Mouse (Mus musculus): Measurements from ENCODE around the gene Ctbp2. TPM values are rescaled to one million over a fixed set of nuclear protein-coding genes. Genes with fewer than 3 reads are reported as not detected.
A peak's percentile ranks its signal among the peaks of the same experiment; 100 is the strongest.

Gene Ctbp2
- total RNA-seq, 2 experiments from 2014 or later, result 46.4 to 52.1 TPM

- DNase-seq (ENCODE audit: low spot score in 2 of 2), result no peak
Observed at GRCm38 (mm10) chr7:133011611-133012010, 112.5 kb downstream of the Ctbp2 start.

- peak; percentile 68 to 77 for DNase-seq (ENCODE audit: low spot score in 2 of 2)
Observed at GRCm38 (mm10) chr7:133011191-133011590, 113.0 kb downstream of the Ctbp2 start.

- DNase-seq (ENCODE audit: low spot score in 2 of 2), result no peak
Observed at GRCm38 (mm10) chr7:133010477-133010876, 113.7 kb downstream of the Ctbp2 start.

- no peak for DNase-seq (ENCODE audit: low spot score in 2 of 2)
Observed at GRCm38 (mm10) chr7:133009676-133010075, 114.5 kb downstream of the Ctbp2 start.

DNA sequence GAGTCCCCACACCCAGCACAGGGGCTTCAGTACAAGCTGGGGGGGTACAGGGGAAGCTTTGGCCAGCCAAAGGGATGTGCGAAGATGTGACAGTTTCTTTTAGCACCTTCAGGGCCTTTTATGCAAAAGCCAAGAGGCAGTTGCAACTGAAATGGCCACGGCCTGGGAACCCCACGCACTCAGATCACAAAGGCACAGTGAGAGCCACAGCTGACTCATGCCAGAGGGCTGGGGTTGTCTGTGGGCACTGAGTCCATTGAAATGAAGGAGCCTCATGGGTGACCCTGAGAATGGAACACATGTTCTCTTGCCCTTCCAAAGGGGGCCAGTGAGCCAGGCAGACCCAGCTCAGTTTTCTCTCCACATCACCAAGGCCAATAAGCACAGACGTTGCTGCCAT is 115.5 kb downstream of the Ctbp2 start:
- no peak for DNase-seq (ENCODE audit: low spot score in 2 of 2)

GRCm38 (mm10) chr7:133007343-133007742 is 116.8 kb downstream of the Ctbp2 start:
- no peak for DNase-seq (ENCODE audit: low spot score in 2 of 2)

GRCm38 (mm10) chr7:133005772-133006171 is 118.4 kb downstream of the Ctbp2 start:
- no peak for DNase-seq (ENCODE audit: low spot score in 2 of 2)

DNA sequence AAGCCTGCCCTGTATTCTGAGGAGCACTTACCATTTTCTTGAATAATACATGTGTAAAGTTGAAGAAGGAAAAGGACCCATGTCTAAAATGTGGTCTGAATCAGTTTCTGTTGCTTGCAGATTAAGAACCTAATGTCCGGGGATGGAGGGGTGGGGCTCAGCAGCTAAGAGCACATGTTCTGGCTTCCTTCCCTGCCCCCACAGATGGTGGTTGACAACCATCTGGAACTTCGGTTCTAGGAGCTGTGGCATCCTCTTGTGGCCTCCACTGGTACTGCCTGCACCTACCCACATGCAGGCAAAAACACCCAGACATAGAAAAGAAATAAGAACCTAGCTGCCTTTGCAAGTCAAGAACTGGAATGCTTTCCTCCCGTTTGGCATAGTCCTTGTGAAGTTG is 120.7 kb downstream of the Ctbp2 start:
- peak; percentile 88 to 92 for DNase-seq (ENCODE audit: low spot score in 2 of 2)

DNA sequence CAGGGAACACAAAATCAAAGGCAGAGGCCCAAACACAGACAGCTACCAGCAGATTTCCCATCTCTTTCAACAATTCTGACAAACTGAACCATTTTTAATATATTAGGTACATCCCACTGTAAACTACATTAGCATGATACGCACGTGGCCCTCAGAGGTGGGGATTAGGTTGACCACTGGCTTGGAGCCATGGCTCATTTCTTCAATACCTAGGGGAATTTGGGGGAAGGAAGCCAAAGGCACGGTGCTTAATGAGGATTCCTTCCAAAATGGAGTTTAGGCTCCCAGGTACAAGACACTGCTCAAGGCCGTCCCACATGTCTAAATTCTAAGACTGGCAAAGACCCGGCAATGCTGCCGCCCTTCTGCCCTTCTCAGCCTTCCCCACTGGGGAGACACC is 121.9 kb downstream of the Ctbp2 start:
- DNase-seq (ENCODE audit: low spot score in 2 of 2), result no peak

DNA sequence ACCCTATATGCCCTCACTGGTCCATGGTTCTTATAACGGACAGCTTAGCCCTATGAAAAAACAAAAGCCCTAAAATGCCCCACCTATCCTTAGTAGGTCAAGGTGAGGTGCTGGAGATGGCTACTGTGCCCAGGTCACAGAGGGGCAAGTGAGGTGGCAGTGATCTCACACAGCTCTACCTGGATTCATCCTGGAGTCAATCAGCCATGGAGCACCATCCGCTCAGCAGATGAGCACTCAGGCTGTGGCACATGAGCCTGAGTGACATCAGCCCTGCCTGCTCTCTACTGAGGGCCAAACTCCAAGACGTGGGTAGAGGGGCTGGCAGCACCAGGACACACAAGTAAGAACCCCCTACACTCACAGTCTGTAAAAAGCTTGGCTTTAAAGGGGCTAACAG is 122.8 kb downstream of the Ctbp2 start:
- DNase-seq (ENCODE audit: low spot score in 2 of 2), result no peak

- no peak for DNase-seq (ENCODE audit: low spot score in 2 of 2)
Observed at GRCm38 (mm10) chr7:132999061-132999460, 125.1 kb downstream of the Ctbp2 start.

GRCm38 (mm10) chr7:132998639-132999038 is 125.5 kb downstream of the Ctbp2 start:
- no peak for DNase-seq (ENCODE audit: low spot score in 2 of 2)

DNA sequence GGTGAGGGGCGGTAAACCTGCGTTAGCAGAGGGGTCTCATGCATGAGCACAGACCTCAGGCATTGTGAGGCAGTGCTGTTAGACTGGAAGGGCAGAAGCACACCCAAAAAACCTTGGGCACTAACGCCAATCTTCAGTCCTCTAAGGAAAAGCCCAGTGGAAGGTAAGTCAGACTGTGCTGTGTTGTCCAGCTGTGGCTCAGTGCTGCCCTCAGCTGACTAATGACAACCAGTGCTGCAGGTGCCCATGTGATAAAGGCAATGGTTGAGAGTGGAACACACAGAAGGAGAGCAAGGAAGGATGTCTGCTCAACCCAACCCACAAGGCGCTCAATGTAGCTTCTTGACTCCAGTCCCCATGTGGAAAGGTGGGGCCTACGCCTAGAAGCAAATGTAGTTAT is 127.8 kb downstream of the Ctbp2 start:
- no peak for DNase-seq (ENCODE audit: low spot score in 2 of 2)

DNA sequence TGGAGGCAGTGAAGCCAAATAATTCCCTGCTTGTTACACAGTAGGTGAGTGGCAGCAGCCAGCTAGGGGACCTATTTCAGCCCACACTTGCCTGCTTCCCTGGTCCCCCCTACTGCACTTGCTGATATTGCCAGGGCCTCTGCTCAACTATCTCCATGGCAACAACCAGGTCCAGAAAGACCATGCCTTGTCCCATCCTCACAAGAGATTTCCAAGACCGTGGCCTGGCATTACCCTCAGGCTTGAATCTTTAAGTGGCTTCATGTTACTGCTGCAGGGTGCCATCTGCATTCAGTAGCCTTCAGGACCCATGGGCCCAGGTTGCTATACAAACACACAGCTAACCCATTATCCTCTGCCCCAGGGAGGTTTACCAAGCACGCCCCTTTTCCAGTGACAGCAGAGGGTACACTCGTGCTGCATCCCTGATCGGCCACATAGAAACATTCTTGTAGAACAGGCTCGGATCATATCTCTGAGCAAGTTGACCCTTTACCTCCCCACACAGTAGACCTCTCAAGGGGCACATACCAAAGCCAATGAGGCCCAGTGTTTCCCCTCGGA is 129.4 kb downstream of the Ctbp2 start:
- DNase-seq (ENCODE audit: low spot score in 2 of 2), result no peak

- no peak for DNase-seq (ENCODE audit: low spot score in 2 of 2)
Observed at GRCm38 (mm10) chr7:132994120-132994519, 130.0 kb downstream of the Ctbp2 start.

DNA sequence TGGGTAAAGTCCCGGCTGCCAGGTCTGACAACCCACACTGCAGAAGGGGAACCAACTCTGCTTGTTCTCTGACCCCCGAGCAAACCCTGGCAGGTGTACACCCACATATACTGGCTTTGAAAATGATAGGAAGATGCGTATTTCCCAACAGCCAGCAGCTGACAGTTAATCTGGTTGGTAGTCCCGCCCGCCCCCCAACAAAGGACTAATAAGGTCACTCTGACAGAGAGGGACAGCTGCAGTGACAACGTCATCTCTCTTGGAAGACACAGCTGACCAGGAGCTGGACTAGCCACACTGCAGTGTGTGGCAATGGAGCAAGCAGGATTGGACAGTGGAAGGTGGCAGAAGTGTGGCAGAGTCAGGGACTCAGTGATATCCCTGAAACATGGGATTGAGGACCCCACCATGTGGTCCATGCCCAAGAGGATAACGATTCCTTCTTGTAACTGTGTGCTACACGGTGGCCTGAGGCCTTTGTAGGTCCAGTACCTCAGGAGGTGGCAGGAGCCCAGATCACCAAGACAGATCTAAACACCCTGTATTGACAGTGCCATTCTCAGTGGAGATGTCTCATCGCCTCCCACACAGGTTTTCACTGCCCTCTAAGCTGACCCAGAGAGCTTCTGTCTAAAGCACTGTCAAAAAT is 131.1 kb downstream of the Ctbp2 start:
- no peak for DNase-seq (ENCODE audit: low spot score in 2 of 2)

GRCm38 (mm10) chr7:132991240-132991900 is 132.8 kb downstream of the Ctbp2 start:
- no peak for DNase-seq (ENCODE audit: low spot score in 2 of 2)

GRCm38 (mm10) chr7:132989839-132990238 is 134.3 kb downstream of the Ctbp2 start:
- DNase-seq (ENCODE audit: low spot score in 2 of 2), result no peak

- DNase-seq (ENCODE audit: low spot score in 2 of 2), result no peak
Observed at GRCm38 (mm10) chr7:132982639-132983038, 141.5 kb downstream of the Ctbp2 start.

DNA sequence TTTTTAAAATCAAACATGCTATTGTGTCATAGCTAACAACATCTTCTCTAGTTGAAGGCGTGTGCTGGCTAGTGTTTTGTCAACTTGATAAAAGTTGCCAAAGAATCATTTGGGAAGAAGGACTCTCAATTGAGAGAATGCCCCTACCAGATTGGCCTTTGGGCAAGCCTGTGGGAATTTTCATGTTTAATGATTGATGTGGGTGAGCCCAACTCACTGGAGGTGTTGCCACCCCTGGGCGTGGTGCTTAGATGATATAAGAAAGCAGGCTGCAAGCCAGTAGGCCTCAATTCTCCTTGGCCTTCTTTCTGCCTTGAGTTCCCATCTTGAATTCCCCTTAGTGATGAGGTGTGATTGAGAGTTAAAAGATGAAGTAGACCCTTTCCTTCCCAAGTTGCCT is 146.2 kb downstream of the Ctbp2 start:
- DNase-seq (ENCODE audit: low spot score in 2 of 2), result no peak

DNA sequence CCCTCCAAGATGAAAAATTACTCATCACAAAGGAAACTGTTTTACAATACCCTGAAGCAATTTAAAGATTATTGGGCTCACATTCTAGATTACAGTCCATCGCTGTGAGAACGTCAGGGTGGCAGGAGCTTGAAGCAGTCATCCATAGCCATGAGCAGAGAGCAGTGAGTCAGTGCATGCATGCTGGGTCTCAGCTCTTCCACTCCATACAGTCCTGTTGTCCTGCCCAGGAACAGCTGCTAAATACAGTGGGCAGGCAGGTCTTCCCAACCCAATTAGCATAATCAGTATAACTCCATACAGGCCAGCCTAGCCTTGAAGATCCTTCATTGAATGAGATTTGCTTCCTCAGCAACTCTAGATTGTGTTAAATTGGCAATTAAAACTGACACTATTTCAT is 148.1 kb downstream of the Ctbp2 start:
- DNase-seq (ENCODE audit: low spot score in 2 of 2), result no peak

DNA sequence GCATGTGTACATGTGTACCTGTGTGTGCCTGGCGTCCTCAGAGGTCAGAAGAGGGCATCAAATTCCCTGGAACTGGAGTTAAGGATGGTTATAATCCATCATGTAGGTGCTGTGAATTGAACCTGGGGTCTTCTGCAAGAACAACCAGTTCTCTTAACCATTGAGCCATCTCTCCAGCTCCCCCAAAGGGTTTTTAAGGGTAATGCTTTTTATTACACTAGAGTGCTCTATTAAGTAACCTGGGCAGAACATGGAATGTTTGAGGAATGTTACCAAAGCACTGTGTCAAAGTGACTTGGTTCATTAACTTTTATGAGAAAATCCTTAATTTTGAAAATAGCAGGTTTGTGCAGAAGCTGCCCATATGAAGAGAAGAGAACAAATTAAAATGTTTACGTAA is 152.1 kb downstream of the Ctbp2 start:
- no peak for DNase-seq (ENCODE audit: low spot score in 2 of 2)

GRCm38 (mm10) chr7:132965707-132966106 is 158.4 kb downstream of the Ctbp2 start:
- DNase-seq (ENCODE audit: low spot score in 2 of 2), result no peak
